Mouse (Mus musculus) embryonic facial prominence, embryonic 15.5 days (tissue): ENCODE measurements around the gene Tex52. TPM values are rescaled to one million over a fixed set of nuclear protein-coding genes. Genes with fewer than 3 reads are reported as not detected.

ENCODE experiments used
- ATAC-seq: fragments of 200-750 bp; cut with Nextera tagmentation; 2 replicates; pipeline ENCODE4 v1.8.0; 2017; ENCODE audit warnings: low read depth, moderate TSS enrichment; ENCODE audit not compliant: insufficient number of reproducible peaks, low FRiP score, low TSS enrichment
- H3K27ac ChIP-seq: fragments of 300-500 bp; sonication (generic); replicated peaks from 2 replicates; pipeline ENCODE4 v1.5.1; 2015; ENCODE audit warnings: mild to moderate bottlenecking, inconsistent platforms
- H3K27me3 ChIP-seq: fragments of 300-500 bp; sonication (generic); 2 replicates; pipeline ENCODE4 v1.6.1; 2015; ENCODE audit warnings: inconsistent platforms
- H3K36me3 ChIP-seq: fragments of 300-500 bp; sonication (generic); 2 replicates; pipeline ENCODE4 v1.6.1; 2015; ENCODE audit warnings: mild to moderate bottlenecking, inconsistent platforms
- H3K4me1 ChIP-seq: fragments of 300-500 bp; sonication (generic); 2 replicates; pipeline ENCODE4 v1.6.1; 2015; ENCODE audit warnings: inconsistent platforms
- H3K4me2 ChIP-seq: fragments of 300-500 bp; sonication (generic); replicated peaks from 2 replicates; pipeline ENCODE4 v1.6.1; 2015; ENCODE audit warnings: mild to moderate bottlenecking, inconsistent platforms
- H3K4me3 ChIP-seq: fragments of 300-500 bp; sonication (generic); replicated peaks from 2 replicates; pipeline ENCODE4 v1.5.1; 2015; ENCODE audit warnings: mild to moderate bottlenecking, inconsistent platforms
- H3K9ac ChIP-seq: fragments of 300-500 bp; sonication (generic); 2 replicates; pipeline ENCODE4 v1.6.1; 2015; ENCODE audit warnings: inconsistent platforms
- H3K9me3 ChIP-seq: fragments of 300-500 bp; sonication (generic); replicated peaks from 2 replicates; pipeline ENCODE4 v1.6.1; 2016; ENCODE audit warnings: inconsistent platforms
- WGBS: fragments of 180-500 bp; shearing (Covaris S2); methylation state at CpG from one replicate; pipeline ENCODE4 v1.1.7; 2015; 5-methylcytosine and 5-hydroxymethylcytosine counted together
- polyA plus RNA-seq: library from polyadenylated mRNA; unstranded; fragments of >200 nt; fragmentation: Nextera tagmentation; extraction: Ambion mirVana; gene quantifications from 2 replicates; pipeline ENCODE4 v1.2.1, GENCODE M21; 2015

Tex52 gene
- 1.6 TPM in 2 replicates for polyA plus RNA-seq

DNA sequence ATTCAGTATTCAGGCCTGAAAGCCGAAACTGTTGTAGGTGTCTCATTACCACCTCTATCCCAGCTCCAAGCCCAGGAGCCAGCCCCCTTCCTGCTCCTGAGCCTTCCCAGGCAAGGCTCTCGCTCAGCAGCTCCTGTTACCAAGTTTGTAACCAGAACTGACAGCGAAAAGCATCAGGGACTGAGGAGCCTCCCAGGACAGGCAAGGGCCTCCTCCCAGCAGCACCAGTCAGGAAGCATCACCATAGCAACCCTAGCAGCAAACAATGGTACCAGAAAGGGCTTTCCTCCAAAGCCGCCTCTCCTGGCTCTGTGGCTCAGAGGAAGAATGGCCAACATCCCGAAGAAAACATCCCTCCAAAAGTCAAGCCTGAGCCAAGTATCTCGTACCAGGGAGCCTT, at the start of gene Tex52, which contains the start of gene Gm44596:
Tex52 (plus strand) TSS at position 265 of the 400 bp plus-strand sequence.
Gm44596 (plus strand) TSS at position 312 of the 400 bp plus-strand sequence.
- peaks cover 46% of the 10 kb centered on the region for H3K36me3 ChIP-seq
- peak within 1 kb of the TSS; percentile 69 for H3K27ac ChIP-seq
- no peaks in the 10 kb centered on the region for H3K9me3 ChIP-seq
- H3K9ac ChIP-seq: no peak within 1 kb of the TSS
- peak; percentile 55 for ATAC-seq
- H3K4me1 ChIP-seq: 0 out of 2 replicates have a peak, but pooled peaks cover 10% of the 10 kb centered on the region
- no peaks in the 10 kb centered on the region for H3K27me3 ChIP-seq
- no peak within 1 kb of the TSS for H3K4me2 ChIP-seq
- no peak within 1 kb of the TSS for H3K4me3 ChIP-seq
- 36% methylated on average over 6 of the region's 6 CpGs for WGBS

DNA sequence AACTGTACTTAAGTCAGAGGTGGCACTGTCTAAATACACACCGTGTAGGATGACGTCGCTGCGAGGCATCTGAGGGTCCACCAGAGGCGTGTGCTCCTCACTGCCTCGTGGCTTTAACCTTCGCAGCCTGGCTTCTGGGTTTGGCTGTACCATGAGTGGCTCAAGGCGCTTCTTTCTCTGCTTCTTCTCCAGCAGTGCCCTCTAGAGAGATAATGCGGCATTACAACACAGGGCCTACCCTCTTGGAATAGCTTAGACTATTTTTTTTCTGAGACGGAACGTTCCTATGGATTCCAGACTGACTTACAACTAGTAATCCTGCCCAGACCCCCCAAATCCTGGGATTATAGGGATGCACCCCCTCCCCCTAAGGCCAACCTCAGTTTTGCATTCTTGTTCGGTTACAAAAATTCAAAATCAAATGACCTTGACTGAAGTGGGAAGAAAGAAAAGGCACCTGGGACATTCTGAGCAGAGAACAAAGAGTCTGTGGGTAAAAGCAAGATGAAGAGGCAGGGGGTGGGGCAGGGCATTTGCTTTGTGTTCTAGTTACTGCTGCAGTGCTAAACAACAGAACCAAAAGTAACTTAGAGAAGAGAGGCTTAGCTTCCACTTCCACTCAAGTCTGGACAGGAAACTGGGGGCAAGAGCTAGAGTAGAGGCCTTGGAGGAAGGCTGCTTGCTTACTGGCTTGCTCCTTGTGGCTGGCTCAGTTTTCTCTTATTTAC, 40.7 kb upstream of the Tex52 start:
- Histone ChIP-seq H3K27me3 (no peaks in the 10 kb centered on the region), H3K9me3 (peaks cover 8% of the 10 kb centered on the region; the same call in 1 of the 2 replicates), H3K27ac (peak overlapping the region; percentile 14; the same call in 1 of the 2 replicates), H3K36me3 (peaks cover 60% of the 10 kb centered on the region), H3K9ac (no peak overlapping the region), H3K4me3 (no peak overlapping the region), H3K4me1 (peaks cover 25% of the 10 kb centered on the region), H3K4me2 (no peak overlapping the region)
- 0 out of 2 replicates have a peak, but pooled peaks have one; percentile 48 for ATAC-seq
- 14% methylated on average over 12 of the region's 12 CpGs for WGBS

DNA sequence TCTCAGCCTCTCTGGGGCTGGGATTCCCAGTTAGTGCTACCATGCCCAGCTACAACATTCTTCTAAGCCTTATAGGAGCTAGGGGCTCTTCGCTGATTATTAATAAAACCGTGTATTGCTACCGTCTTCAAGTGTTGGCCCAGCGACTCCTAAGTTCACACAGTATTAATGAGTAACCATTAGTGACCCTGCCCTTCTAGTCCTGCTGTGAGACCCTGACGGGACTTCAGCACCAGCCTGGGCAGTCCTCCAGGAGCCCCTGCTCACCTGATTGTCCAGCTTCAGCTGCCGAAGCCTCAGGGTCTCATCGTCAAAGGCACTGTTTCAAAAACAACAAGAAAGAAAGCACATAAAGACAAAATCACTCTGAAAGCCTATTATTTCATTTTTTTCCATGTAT, 37.8 kb upstream of the Tex52 start:
- WGBS: 79% methylated on average over 7 of the region's 7 CpGs
- Histone ChIP-seq H3K9me3 (no peaks in the 10 kb centered on the region), H3K4me3 (no peak overlapping the region), H3K27me3 (no peaks in the 10 kb centered on the region), H3K9ac (no peak overlapping the region), H3K4me2 (no peak overlapping the region), H3K36me3 (peaks cover 42% of the 10 kb centered on the region), H3K4me1 (peaks cover 40% of the 10 kb centered on the region), H3K27ac (no peak overlapping the region)
- ATAC-seq: no peak

DNA sequence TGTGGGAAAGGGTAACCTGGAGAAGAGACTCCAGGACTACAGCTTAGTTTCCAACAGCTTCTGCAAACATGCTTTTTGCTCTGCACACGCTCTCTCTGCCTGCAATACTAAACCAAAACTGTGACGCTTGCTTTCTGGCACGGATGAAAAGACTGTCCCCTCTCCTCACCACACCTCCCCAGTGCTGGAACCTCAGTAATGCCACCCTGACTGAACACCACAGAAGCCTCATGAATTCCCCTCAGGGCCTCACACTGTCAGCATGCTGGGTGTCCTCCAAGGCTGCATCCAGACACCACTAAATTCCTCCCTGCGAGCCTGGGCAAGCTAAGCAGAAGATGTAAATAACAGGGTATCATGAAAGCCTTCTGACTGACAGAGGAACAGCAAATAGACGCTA, 36.4 kb upstream of the Tex52 start:
- peak; percentile 87 for ATAC-seq
- H3K9ac ChIP-seq: no peak overlapping the region

DNA sequence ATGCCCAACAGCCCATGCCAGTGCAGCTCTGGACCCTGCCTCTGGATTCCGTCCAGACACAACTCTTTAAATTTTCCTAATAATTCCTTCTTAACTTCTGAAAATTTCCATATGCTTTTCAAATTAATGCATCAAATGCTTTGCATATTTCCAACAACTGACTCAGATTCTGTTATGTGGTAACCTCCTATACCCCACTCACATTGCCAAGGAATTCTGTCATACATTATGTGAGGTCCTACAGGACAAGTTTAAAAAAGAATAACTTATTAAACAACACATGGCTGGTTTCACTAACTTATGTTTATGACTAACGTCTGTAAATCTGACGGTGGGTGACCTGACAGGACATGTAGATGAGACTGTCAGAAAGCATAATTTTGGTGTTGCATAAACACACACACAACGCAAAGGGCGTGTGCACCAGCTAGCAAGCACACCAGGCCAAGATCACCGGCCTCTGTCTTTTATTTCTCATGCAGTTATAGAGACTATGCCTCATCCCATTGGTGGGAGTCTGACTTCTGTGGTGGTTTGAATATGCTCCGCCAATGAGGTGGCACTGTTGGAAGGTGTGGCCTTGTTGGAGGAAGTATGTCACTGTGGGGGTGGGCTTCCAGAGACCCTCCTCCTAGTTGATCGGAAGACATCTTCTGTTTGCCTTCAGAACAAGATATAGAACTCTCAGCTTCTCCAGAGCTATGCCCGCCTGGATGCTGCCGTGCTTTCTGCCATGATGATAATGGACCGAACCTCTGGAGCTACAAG, 33.1 kb upstream of the Tex52 start:
- no peaks in the 10 kb centered on the region for H3K9me3 ChIP-seq
- H3K27me3 ChIP-seq: no peaks in the 10 kb centered on the region
- peaks cover 12% of the 10 kb centered on the region; the same call in 1 of the 2 replicates for H3K36me3 ChIP-seq
- H3K27ac ChIP-seq: 0 out of 2 replicates have a peak overlapping the region, but pooled peaks have one; percentile 13
- no peak overlapping the region for H3K4me3 ChIP-seq
- WGBS: 76% methylated on average over 11 of the region's 11 CpGs
- H3K4me1 ChIP-seq: peaks cover 42% of the 10 kb centered on the region
- H3K9ac ChIP-seq: no peak overlapping the region
- no peak overlapping the region for H3K4me2 ChIP-seq
- ATAC-seq: no peak

More for the DNA sequence above, 36.4 kb upstream of the Tex52 start:
- no peak overlapping the region for H3K4me2 ChIP-seq
- H3K4me1 ChIP-seq: peaks cover 43% of the 10 kb centered on the region
- no peaks in the 10 kb centered on the region for H3K9me3 ChIP-seq
- H3K27me3 ChIP-seq: no peaks in the 10 kb centered on the region
- no peak overlapping the region for H3K4me3 ChIP-seq
- 16% methylated on average over 5 of the region's 5 CpGs for WGBS
- peak overlapping the region; percentile 61 for H3K27ac ChIP-seq
- H3K36me3 ChIP-seq: peaks cover 34% of the 10 kb centered on the region

DNA sequence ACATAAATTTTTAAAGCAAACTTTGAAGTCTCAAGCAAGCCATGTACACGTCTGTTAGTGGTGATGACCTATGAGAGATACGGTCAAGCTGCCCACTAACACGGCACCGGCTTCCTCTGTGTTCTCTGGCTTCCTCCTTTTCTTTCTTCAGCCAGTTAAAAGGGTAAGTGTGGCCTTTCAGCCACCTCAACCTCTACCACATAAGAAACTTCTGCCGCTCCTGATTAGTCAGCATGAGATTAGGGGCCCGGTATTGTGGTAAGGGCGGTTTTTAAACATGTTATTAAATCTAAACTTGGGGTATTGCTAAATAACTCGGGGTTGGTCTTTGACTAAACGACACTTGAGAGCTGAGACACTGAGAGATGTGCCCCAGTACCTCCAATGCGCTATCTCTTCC, 29.6 kb upstream of the Tex52 start:
- H3K27me3 ChIP-seq: no peaks in the 10 kb centered on the region
- peaks cover 28% of the 10 kb centered on the region for H3K4me1 ChIP-seq
- no peaks in the 10 kb centered on the region for H3K9me3 ChIP-seq
- ATAC-seq: no peak
- no peak overlapping the region for H3K4me2 ChIP-seq
- H3K36me3 ChIP-seq: peaks cover 13% of the 10 kb centered on the region; the same call in 1 of the 2 replicates
- 79% methylated on average over 10 of the region's 10 CpGs for WGBS
- no peak overlapping the region for H3K4me3 ChIP-seq
- H3K9ac ChIP-seq: no peak overlapping the region
- H3K27ac ChIP-seq: no peak overlapping the region

DNA sequence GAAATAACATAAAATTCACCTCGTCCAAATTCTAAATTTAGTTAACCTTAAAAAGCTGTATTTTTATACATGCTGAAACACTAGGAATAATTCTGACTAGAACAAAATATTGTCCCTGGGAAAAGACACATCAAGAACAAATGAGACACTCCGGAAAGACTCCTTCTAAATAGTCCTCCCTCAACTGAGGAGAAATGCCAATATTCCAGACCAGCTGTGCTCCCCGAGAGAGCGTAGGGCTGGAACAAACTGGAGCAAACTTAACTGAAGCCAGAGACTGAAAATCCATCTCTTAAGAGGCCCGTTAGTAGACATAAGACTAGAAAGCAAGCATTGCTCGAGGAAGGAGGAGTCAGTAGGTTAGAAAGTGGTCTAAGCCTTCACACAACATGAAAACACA, 28.5 kb upstream of the Tex52 start:
- WGBS: 55% methylated on average over 6 of the region's 6 CpGs
- H3K4me1 ChIP-seq: peaks cover 24% of the 10 kb centered on the region

DNA sequence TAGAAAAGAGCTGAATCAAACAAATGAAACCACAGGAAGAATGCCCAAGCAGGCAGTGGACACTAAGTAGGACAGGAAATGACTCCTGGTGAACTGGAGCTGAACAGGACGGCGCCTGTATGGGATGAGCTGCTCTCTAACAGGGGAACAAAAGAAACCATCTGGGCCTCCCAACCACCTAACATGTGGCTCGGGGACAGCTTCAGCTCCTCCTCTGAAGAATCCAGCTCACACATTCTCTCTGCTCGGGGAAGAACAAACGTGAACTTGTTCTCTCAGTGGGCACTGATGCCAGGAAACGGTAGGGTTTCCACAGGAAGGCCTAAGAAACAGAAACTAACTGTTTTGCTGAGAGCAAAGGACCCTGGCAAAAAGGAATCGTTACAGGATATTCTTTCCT, 25.5 kb upstream of the Tex52 start:
- Histone ChIP-seq H3K4me1 (peaks cover 36% of the 10 kb centered on the region), H3K4me2 (no peak overlapping the region), H3K27me3 (no peaks in the 10 kb centered on the region), H3K4me3 (no peak overlapping the region), H3K9ac (no peak overlapping the region), H3K9me3 (no peaks in the 10 kb centered on the region), H3K36me3 (peaks cover 8% of the 10 kb centered on the region; the same call in 1 of the 2 replicates), H3K27ac (peak overlapping the region; percentile 29)
- ATAC-seq: no peak
- WGBS: 24% methylated on average over 7 of the region's 7 CpGs

More for the DNA sequence above, 28.5 kb upstream of the Tex52 start:
- no peaks in the 10 kb centered on the region for H3K9me3 ChIP-seq
- H3K27me3 ChIP-seq: no peaks in the 10 kb centered on the region
- H3K36me3 ChIP-seq: peaks cover 16% of the 10 kb centered on the region; the same call in 1 of the 2 replicates
- H3K27ac ChIP-seq: peak overlapping the region; percentile 68
- no peak overlapping the region for H3K4me2 ChIP-seq
- H3K4me3 ChIP-seq: no peak overlapping the region
- H3K9ac ChIP-seq: no peak overlapping the region
- ATAC-seq: no peak

DNA sequence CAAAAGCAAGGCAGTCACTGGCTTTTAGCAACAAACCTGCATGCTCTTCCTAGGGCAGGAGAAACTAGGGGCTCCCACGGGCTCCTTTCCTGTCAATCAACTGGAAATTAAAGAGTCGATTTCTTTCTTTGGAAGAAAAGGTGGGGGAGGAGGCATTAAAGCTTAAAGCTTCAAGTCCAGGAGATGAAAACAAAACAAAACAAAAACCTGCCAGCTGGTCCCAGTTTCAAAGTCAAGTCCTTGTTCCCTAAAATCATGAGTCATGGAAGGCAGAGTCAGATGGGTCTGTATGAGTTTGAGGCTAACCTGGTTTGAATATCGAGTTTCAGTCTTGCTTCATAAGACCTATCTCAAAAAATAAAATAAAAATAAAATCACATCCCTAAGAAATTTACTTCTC, 21.1 kb upstream of the Tex52 start:
- no peaks in the 10 kb centered on the region for H3K9me3 ChIP-seq
- 35% methylated on average over 3 of the region's 3 CpGs for WGBS
- H3K9ac ChIP-seq: no peak overlapping the region
- peak overlapping the region; percentile 78 for H3K4me2 ChIP-seq
- H3K4me3 ChIP-seq: peak overlapping the region; percentile 85
- no peak for ATAC-seq
- peaks cover 30% of the 10 kb centered on the region for H3K36me3 ChIP-seq
- H3K4me1 ChIP-seq: peaks cover 33% of the 10 kb centered on the region
- H3K27me3 ChIP-seq: no peaks in the 10 kb centered on the region
- H3K27ac ChIP-seq: no peak overlapping the region

DNA sequence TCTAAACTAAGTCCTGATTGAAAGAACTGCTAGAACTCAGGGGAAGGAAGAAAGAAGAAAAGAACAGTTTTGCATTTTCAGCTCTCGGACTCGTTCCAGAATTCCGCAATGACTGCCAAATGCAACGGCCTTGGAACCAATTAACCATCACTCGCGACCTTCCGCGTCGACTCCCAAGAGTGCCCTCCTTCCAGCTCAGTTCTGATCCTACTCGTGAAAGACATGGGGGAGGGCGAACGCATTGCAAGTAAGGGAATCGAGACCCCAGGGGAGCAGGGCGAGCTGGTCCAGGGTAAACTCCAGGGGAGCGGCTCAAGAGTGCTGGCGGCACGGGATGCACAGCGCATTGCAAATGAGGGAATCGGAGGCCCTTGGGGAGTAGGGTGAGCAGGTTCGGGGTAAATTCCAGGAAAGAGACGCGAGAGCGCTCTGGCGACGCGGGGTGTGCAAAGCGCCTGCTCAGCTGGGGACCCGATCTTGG, 20.0 kb upstream of the Tex52 start:
- Histone ChIP-seq H3K9me3 (no peaks in the 10 kb centered on the region), H3K4me3 (peak overlapping the region; percentile 85), H3K27ac (peak overlapping the region; percentile 95), H3K4me1 (peaks cover 37% of the 10 kb centered on the region), H3K36me3 (peaks cover 30% of the 10 kb centered on the region), H3K27me3 (no peaks in the 10 kb centered on the region), H3K9ac (peak overlapping the region; percentile 72), H3K4me2 (peak overlapping the region; percentile 78)
- ATAC-seq: peak; percentile 39
- under 1% methylated on average over 28 of the region's 28 CpGs for WGBS
